10 mouse cellular contexts compared by ENCODE assay signal in the genomic region with DNA sequence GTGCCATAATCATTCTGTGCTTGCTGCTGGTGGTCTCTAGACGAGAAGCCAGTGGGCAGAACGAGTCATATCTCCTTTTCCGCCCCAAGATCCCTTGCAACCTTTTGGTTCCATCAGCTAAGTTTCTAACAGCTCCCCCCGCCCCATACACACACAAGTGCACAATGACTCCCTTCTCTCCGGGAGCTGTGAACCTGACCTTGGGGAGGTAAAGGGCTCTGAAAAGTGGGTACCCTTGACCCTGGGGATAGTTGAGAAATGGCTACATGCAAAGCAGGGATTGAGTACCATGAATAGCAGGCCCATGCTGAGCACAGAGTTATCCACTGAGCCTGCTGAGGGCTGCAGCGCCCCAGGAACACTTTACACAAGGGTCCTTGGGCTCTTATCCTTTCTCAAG. TPM values are rescaled to one million over a fixed set of nuclear protein-coding genes. Genes with fewer than 3 reads are reported as not detected.
A peak's percentile ranks its signal among the peaks of the same experiment; 100 is the strongest.
DNase-seq lines count a peak whose midpoint lies in the region; ATAC-seq and TF ChIP-seq lines count a peak whose summit lies in the region.
"Had no signal": no experiment of that assay in that cellular context is flagged by ENCODE, and none has a peak within 500 bp of the region (broad histone marks: within the 10 kb centered on the region; RNA-seq: fewer than 3 reads in every experiment).

No protein-coding gene starts in this region.

- peaks cover 24% of the 10 kb centered on the region; the same call in 1 of the 2 replicates for H3K27me3 ChIP-seq in heart, embryonic 10.5 days (ENCODE audit: insufficient read depth, poor library complexity, severe bottlenecking)
- H3K27me3 ChIP-seq in lung, postnatal 0 days (replicated peaks; ENCODE audit: insufficient read depth, low read length), result no peaks in the 10 kb centered on the region
- H3K27me3 ChIP-seq in hindbrain, embryonic 12.5 days, result 0 out of 2 replicates have a peak, but pooled peaks cover 5% of the 10 kb centered on the region
- no peaks in the 10 kb centered on the region for H3K27me3 ChIP-seq in myocyte (ENCODE audit: control insufficient read depth, insufficient read depth, insufficient read length)
- no peaks in the 10 kb centered on the region for H3K27me3 ChIP-seq in thymus, adult 2 months (ENCODE audit: control insufficient read depth, insufficient read depth, low read length)
- H3K27me3 ChIP-seq: forebrain, embryonic 15.5 days had no signal

- H3K27ac ChIP-seq in heart, embryonic 10.5 days, result peak overlapping the region; percentile 80
- H3K27ac ChIP-seq in lung, postnatal 0 days (ENCODE audit: low read length), result peak overlapping the region; percentile 77
- peak overlapping the region; percentile 58 for H3K27ac ChIP-seq in hindbrain, embryonic 12.5 days
- no peak overlapping the region for H3K27ac ChIP-seq in thymus, adult 2 months (ENCODE audit: control insufficient read depth, insufficient read depth, low read length)
- H3K27ac ChIP-seq: forebrain, embryonic 15.5 days had no signal

- no peak overlapping the region for H3K4me2 ChIP-seq in lung, postnatal 0 days (replicated peaks; ENCODE audit: low read depth, low read length)
- no peak overlapping the region for H3K4me2 ChIP-seq in hindbrain, embryonic 12.5 days (replicated peaks)
- peak overlapping the region; percentile 57 for H3K4me2 ChIP-seq in myocyte (ENCODE audit: low read depth)

- H3K9ac ChIP-seq in lung, postnatal 0 days (replicated peaks; ENCODE audit: low read depth), result no peak overlapping the region
- no peak overlapping the region for H3K9ac ChIP-seq in hindbrain, embryonic 12.5 days

- TF ChIP-seq EP300 in lung, postnatal 0 days (IDR thresholded peaks at IDR 0.05), result no peak

- no peaks in the 10 kb centered on the region for H3K36me3 ChIP-seq in heart, embryonic 10.5 days
- H3K36me3 ChIP-seq in lung, postnatal 0 days (ENCODE audit: insufficient read depth, low read length), result no peaks in the 10 kb centered on the region
- H3K36me3 ChIP-seq in hindbrain, embryonic 12.5 days, result no peaks in the 10 kb centered on the region
- H3K36me3 ChIP-seq in myocyte (ENCODE audit: control insufficient read depth, insufficient read depth), result no peaks in the 10 kb centered on the region
- H3K36me3 ChIP-seq in thymus, adult 2 months (ENCODE audit: control insufficient read depth, insufficient read depth, low read length), result no peaks in the 10 kb centered on the region
- H3K36me3 ChIP-seq: forebrain, embryonic 15.5 days had no signal

- H3K4me1 ChIP-seq in heart, embryonic 10.5 days, result peaks cover 34% of the 10 kb centered on the region
- peaks cover 12% of the 10 kb centered on the region; the same call in 1 of the 2 replicates for H3K4me1 ChIP-seq in lung, postnatal 0 days (ENCODE audit: insufficient read depth, low read depth, low read length)
- H3K4me1 ChIP-seq in hindbrain, embryonic 12.5 days, result peaks cover 28% of the 10 kb centered on the region
- H3K4me1 ChIP-seq in thymus, adult 2 months (replicated peaks; ENCODE audit: control insufficient read depth, insufficient read depth, low read length), result 0 out of 2 replicates have a peak, but pooled peaks cover 2% of the 10 kb centered on the region

- no peak overlapping the region for H3K4me3 ChIP-seq in heart, embryonic 10.5 days
- no peak overlapping the region for H3K4me3 ChIP-seq in lung, postnatal 0 days (ENCODE audit: low read depth, low read length)
- H3K4me3 ChIP-seq in hindbrain, embryonic 12.5 days, result no peak overlapping the region
- H3K4me3 ChIP-seq in myocyte, result no peak overlapping the region
- H3K4me3 ChIP-seq in thymus, adult 2 months (ENCODE audit: control insufficient read depth, insufficient read depth, low read length), result no peak overlapping the region
- H3K4me3 ChIP-seq: forebrain, embryonic 15.5 days had no signal

- peak; percentile 67 for DNase-seq in heart, embryonic 10.5 days (ENCODE audit: low spot score)
- DNase-seq in heart, adult 18-20 months, result no peak
- DNase-seq in lung, postnatal 0 days (ENCODE audit: low spot score), result no peak
- no peak for DNase-seq in lung, postnatal 36 days
- DNase-seq in layer of hippocampus, adult 11-12 months (ENCODE audit: low spot score), result no peak
- no peak for DNase-seq in thymus, adult 2 months
- DNase-seq: cerebellum, adult 11 months had no signal

- ATAC-seq in lung, postnatal 0 days, result no peak
- no peak for ATAC-seq in hindbrain, embryonic 12.5 days (ENCODE audit: low FRiP score)

- no peak for TF ChIP-seq CTCF in lung, postnatal 0 days (IDR thresholded peaks at IDR 0.05)
- TF ChIP-seq CTCF in thymus, adult 2 months (IDR thresholded peaks at IDR 0.05; ENCODE audit: borderline replicate concordance, control insufficient read depth, extremely low read depth, insufficient read depth, low read length, poor library complexity), result no peak

- H3K79me2 ChIP-seq in myocyte (ENCODE audit: control insufficient read depth, insufficient read depth), result no peaks in the 10 kb centered on the region

- no peaks in the 10 kb centered on the region for H3K9me3 ChIP-seq in heart, embryonic 10.5 days
- no peaks in the 10 kb centered on the region for H3K9me3 ChIP-seq in lung, postnatal 0 days (ENCODE audit: low read length)
- H3K9me3 ChIP-seq in hindbrain, embryonic 12.5 days (replicated peaks), result no peaks in the 10 kb centered on the region
- H3K9me3 ChIP-seq: forebrain, embryonic 15.5 days had no signal

- no peak overlapping the region for H3ac ChIP-seq in myocyte (ENCODE audit: control insufficient read depth, insufficient read length)

- 60% methylated on average over 6 of the region's 6 CpGs for WGBS in heart, embryonic 10.5 days
- WGBS in lung, postnatal 0 days, result 45% methylated on average over 6 of the region's 6 CpGs
- 69% methylated on average over 6 of the region's 6 CpGs for WGBS in hindbrain, embryonic 12.5 days
- WGBS in thymus, adult 2 months, result 89% methylated on average over 6 of the region's 6 CpGs

- no peak for TF ChIP-seq POLR2A in myocyte (IDR thresholded peaks at IDR 0.05; ENCODE audit: insufficient read length, low read depth)
- no peak for TF ChIP-seq POLR2A in thymus, adult 2 months (IDR thresholded peaks at IDR 0.05; ENCODE audit: control insufficient read depth, extremely low read depth, insufficient read depth, low read length, poor library complexity)

TF ChIP-seq in myocyte, 11 proteins besides CTCF, POLR2A, EP300 and RAD21:
- TF ChIP-seq MAX (IDR thresholded peaks at IDR 0.05; ENCODE audit: low read depth) (no peak), REST (IDR thresholded peaks at IDR 0.05; ENCODE audit: insufficient read depth, insufficient read length) (no peak), TCF3 (IDR thresholded peaks at IDR 0.05; ENCODE audit: insufficient read length, low read depth) (no peak), USF1 (IDR thresholded peaks at IDR 0.05; ENCODE audit: low read depth) (no peak)

RNA-seq across cellular contexts. Expression of a gene that starts 6.4 kb away (rescaled TPM):
- 17.1 and 18.2 TPM in 2 replicates for polyA plus RNA-seq in heart, embryonic 10.5 days (2016; fragmentation: Nextera tagmentation; extraction: Ambion mirVana)
- total RNA-seq in heart, adult 18-20 months (2021), result 10 to 100 TPM; 35.5 to 35.8 TPM
- polyA plus RNA-seq in lung, postnatal 0 days (2015; fragmentation: Nextera tagmentation; extraction: Ambion mirVana), result 344 and 387 TPM in 2 replicates
- polyA plus RNA-seq in hindbrain, embryonic 12.5 days (2016; fragmentation: Nextera tagmentation; extraction: Ambion mirVana), result 43.6 and 62.6 TPM in 2 replicates
- polyA plus RNA-seq in myocyte (2012; fragmentation: generic; extraction: Trizol), result 144 TPM
- 42.8 and 50.8 TPM in 2 replicates for polyA plus RNA-seq in thymus, adult 2 months (2012; rRNA removed)
